Mouse (Mus musculus) thymus, postnatal 0 days (tissue): Measurements from ENCODE around the gene Syna. TPM values are rescaled to one million over a fixed set of nuclear protein-coding genes. Genes with fewer than 3 reads are reported as not detected.

Experiments used
- DNase-seq: peaks from one replicate; pipeline ENCODE4 v3.0.0-alpha.2; 2015; ENCODE audit warnings: low spot score
- polyA plus RNA-seq: library from polyadenylated mRNA; unstranded; fragments of >200 nt; fragmentation: Nextera tagmentation; extraction: Ambion mirVana; gene quantifications from 2 replicates; pipeline ENCODE4 v1.2.1, GENCODE M21; 2015

Gene Syna
- polyA plus RNA-seq, result 0.08 and 0.09 TPM in 2 replicates

DNA sequence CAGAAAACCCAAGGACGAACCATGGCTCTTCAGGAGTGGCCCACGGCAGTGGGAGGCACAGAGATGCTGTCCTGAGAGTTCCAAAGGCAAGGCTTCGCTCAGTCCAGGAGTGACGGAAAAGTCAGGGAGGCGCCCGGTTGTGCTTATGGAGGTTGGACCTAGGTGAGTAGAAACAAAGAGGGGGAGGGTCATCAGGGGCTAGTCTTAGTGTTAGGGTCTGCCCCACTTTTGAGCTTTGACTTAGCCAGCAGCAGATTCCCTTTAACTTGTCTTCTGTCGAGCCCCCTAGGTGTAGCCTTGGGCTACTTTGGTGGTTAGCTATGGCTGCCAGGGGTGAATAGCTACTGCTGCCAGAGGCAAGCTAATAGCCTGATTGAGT is at the start of gene Syna:
Gene Syna (minus strand): TSS at position 101 of the 379 bp plus-strand sequence.
- no peak for DNase-seq

DNA sequence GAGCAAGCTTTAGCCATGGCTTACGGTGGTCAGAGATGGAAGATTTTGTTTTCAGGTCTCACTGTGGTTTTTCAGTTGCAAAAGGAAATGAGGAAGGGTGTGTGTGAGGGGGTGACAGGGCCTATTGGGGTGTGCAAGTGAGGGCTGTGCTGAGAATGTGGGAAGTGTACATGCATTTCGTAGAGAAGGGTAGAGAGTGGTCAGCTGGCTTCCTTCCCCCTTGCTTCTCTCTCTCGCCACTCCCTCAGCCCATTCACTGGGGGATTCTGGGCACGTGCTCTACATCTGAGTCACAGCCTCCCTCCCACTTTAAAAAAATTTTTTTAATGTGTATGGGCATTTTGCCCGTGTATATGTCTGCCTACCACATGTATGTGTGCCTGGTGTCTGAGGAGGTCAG is 47.1 kb upstream of the Syna start:
- no peak for DNase-seq

- no peak for DNase-seq
Observed at GRCm38 (mm10) chr5:134606314-134606713, 46.3 kb upstream of the Syna start.

GRCm38 (mm10) chr5:134604376-134604775 is 44.4 kb upstream of the Syna start:
- DNase-seq, result no peak

GRCm38 (mm10) chr5:134597711-134598110 is 37.7 kb upstream of the Syna start:
- no peak for DNase-seq

DNA sequence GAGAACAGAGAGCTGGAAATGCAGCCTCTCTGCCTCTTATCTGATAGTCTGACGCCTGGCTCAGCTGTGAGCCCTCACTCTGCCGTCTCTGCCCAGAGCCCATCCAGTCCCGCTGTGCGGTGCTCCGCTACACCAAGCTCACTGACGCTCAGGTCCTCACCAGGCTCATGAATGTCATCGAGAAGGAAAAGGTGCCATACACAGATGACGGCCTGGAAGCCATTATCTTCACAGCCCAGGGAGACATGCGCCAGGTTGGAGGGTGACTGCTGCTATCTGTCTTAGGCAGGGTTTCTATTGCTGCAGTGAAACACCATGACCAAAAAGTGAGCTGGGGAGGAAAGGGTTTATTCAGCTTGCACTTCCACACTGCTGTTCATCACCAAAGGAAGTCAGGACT is 33.1 kb upstream of the Syna start:
- no peak for DNase-seq

DNA sequence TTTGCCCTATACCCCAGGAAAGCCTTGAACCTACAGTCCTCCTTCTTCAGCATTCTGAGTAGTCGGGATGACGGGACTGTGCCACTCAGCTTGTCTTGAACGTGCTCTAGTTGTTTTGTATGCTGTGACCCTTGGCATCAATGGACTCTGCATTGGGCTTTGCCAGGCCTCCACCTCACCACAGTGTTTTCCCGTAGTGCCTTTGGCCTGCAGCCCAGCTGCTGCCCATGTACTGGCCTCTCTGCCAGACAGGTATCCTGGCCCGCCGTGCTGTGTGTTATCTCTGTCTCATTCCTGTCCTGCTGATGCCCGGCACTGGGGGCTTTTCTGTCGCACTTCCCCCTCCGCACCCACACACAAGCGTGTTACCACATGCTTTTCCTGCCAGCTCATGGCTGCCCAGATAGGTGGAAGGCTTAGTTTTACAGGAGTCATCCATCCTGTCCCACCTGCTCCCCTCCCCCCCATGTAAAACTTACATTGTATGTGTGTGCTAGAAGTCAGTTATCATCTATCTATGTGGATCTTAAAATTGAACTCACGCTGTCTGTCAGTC is 32.1 kb upstream of the Syna start:
- DNase-seq, result no peak

GRCm38 (mm10) chr5:134589900-134590299 is 29.9 kb upstream of the Syna start:
- DNase-seq, result no peak

DNA sequence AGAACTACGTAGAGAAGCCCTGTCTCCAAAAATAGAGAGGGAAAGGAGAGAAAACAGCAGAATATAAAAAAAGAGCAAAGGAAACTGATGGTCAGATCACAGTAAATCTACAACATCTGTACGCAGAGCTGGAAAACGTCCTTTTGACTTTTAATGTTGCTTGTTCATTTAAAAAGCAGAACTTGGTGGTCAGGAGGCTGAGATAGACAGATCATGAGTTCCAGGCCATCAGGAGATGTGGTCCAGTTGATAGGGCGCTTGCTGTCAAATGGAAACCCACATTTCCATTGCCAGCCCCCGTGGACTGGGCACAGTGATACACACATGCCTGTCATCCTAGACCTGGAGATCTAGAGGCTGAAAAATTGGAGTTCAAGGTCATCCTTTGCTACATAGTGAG is 24.8 kb upstream of the Syna start:
- no peak for DNase-seq

- DNase-seq, result no peak
Observed at GRCm38 (mm10) chr5:134583884-134584213, 23.9 kb upstream of the Syna start.

- DNase-seq, result no peak
Observed at GRCm38 (mm10) chr5:134583006-134583883, 23.3 kb upstream of the Syna start.

- peak; percentile 98 for DNase-seq
Observed at GRCm38 (mm10) chr5:134582221-134582907, 22.4 kb upstream of the Syna start.

DNA sequence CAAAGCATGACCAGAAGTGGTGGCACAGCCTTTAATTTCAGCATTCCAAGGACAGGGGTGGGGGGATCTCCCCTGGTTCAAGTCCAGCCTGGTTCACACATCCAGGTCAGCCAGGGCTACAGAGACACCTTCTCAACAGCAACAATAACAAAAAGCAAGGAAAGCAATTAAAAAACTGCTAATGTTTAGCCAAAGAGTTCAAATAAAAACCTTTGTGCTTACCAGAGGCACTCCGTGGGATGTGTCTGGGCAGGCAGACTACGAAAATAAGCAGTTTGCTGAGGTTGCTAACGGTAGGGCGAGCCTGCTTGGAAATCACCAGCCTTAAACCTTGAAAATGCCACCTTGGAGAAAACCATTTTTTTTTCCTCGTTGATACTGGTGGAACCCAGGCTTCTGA is 21.2 kb upstream of the Syna start, which contains the start of gene Rfc2:
Gene Rfc2 (plus strand): TSS at position 221 of the 400 bp plus-strand sequence.
- no peak for DNase-seq

DNA sequence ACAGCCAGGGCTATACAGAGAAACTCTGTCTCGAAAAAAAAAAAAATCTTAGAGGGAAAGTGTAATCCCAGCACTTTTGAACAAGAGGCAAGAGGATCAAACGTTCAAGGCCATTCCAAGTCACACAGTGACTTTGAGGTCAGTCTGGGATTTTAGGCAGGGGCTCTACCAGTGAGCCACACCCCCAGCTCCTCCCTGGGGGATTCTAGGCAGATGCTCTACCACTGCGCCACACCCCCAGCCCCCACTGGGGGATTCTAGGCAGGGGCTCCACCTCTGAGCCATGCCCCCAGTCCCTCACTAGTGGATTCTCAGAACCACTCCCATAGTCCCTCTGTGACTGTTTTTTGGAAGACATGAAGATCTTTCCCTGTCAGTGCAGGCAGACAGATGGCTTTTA is 19.2 kb upstream of the Syna start:
- no peak for DNase-seq

GRCm38 (mm10) chr5:134577534-134577933 is 17.6 kb upstream of the Syna start:
- DNase-seq, result no peak

- DNase-seq, result no peak
Observed at GRCm38 (mm10) chr5:134576517-134577220, 16.7 kb upstream of the Syna start.

DNA sequence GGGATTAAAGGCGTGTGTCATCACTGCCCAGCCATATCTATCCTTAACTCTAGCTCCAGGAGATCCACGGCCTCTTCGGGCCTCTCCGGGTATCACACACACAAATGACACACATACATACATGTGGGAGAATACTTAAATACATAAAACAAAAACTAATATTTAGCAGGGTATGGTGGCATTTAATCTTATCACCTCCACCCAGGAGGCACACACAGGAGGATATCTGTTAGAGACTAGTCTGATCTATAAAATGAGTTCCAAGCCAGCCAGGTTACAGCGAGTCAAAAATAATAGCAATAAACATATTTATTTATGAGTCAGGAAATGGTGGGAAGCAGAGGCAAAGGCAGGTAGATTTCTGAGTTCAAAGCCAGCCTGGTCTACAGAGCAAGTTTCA is 15.9 kb upstream of the Syna start:
- no peak for DNase-seq

DNA sequence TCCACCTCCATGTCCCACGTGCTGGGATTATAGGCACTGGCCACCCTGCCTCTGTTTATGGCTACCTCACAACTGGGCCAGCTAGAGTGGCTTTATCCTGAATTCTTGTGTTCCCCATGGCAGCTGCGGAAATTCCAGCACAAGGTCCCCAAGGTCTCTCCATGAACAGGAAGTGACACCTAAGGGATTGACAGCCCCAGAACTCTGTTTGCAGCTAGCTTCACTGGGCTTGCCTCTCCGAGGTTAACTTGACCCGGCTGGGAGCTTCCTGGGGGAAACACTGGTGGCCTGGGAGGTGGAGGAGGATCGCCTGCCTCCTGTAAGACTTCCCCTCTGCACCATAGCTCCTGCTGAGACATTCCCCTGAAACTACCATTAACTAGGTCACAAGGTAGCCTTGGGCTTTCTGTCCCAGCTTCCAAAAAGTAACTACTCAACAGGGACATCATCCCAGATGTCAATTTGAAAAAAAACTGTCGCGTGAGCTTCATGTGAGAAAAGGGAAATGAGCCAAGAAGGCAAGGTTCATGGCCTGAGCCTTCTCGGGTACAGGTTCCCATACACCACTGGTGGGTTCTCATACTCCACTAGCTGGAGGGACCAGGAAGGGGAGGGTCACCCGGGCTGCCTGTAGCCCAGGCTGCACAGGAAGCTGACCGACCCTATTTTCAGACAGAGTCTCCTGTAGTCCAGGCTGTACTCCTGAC is 12.7 kb upstream of the Syna start:
- no peak for DNase-seq

DNA sequence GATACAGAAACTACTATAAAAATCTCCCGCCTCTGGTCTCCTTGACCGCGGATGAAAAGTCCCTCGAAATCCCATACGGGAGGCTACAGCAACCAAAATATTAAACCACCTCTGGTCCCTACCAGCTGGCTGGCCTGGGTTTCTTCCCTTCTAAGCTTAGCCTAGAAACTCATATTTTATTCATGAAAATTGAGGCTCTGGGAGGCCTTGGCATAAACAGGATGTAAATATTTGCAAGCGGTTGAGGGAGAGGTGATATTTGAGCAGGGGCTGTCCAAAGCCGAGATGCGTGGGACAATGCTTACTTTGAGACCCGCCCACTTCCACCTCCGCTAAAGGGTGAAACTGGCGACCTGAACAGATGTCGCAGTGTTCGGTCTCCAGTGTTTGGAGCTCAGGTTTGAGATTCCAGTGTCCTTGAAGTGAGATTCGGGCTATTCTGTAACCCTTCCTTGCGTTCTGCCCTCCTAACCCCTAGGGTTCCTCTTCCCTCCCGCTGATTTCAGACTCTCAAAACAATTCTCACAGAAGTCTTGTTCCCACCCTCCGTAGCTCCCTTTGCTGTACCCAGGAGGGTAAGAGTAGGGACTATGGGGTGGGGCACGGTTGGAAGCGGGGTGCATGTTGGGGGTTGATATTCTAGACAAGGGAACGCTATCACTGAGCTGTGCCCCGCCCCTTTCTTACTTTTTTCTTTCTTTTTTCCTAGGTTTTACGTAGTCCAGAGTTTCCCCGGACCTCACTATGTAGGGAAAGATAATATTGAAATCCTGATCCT is 11.9 kb upstream of the Syna start:
- DNase-seq, result peak; percentile 54

- no peak for DNase-seq
Observed at GRCm38 (mm10) chr5:134568964-134569491, 9.1 kb upstream of the Syna start.
